Mouse (Mus musculus) heart, embryonic 12.5 days (tissue): ENCODE measurements around the gene Cdc6. TPM values are rescaled to one million over a fixed set of nuclear protein-coding genes. Genes with fewer than 3 reads are reported as not detected.
A peak's percentile ranks its signal among the peaks of the same experiment; 100 is the strongest.

ENCODE experiments used
- ATAC-seq: fragments of 200-750 bp; cut with Nextera tagmentation; 2 replicates; pipeline ENCODE4 v1.8.0; 2017; ENCODE audit warnings: moderate TSS enrichment, moderate library complexity; ENCODE audit not compliant: insufficient number of reproducible peaks, low FRiP score
- H3K27ac ChIP-seq: fragments of 300-500 bp; sonication (generic); 2 replicates; pipeline ENCODE4 v1.5.1; 2016; ENCODE audit warnings: mild to moderate bottlenecking, moderate library complexity; ENCODE audit not compliant: poor library complexity, severe bottlenecking
- H3K27me3 ChIP-seq: fragments of 300-500 bp; sonication (generic); replicated peaks from 2 replicates; pipeline ENCODE4 v1.6.1; 2016; ENCODE audit warnings: mild to moderate bottlenecking, moderate library complexity
- H3K36me3 ChIP-seq: fragments of 300-500 bp; sonication (generic); 2 replicates; pipeline ENCODE4 v1.6.1; 2016; ENCODE audit warnings: mild to moderate bottlenecking, moderate library complexity
- H3K4me1 ChIP-seq: fragments of 300-500 bp; sonication (generic); replicated peaks from 2 replicates; pipeline ENCODE4 v1.6.1; 2016; ENCODE audit warnings: mild to moderate bottlenecking
- H3K4me2 ChIP-seq: fragments of 300-500 bp; sonication (generic); 2 replicates; pipeline ENCODE4 v1.6.1; 2016; ENCODE audit warnings: mild to moderate bottlenecking, moderate library complexity
- H3K4me3 ChIP-seq: fragments of 300-500 bp; sonication (generic); 2 replicates; pipeline ENCODE4 v1.5.1; 2016; ENCODE audit warnings: mild to moderate bottlenecking
- H3K9ac ChIP-seq: fragments of 300-500 bp; sonication (generic); 2 replicates; pipeline ENCODE4 v1.6.1; 2016; ENCODE audit warnings: mild to moderate bottlenecking, moderate library complexity
- H3K9me3 ChIP-seq: fragments of 300-500 bp; sonication (generic); replicated peaks from 2 replicates; pipeline ENCODE4 v1.6.1; 2016; ENCODE audit warnings: mild to moderate bottlenecking, moderate library complexity
- WGBS: fragments of 180-500 bp; shearing (Covaris S2); methylation state at CpG from one replicate; pipeline ENCODE4 v1.1.7; 2016; 5-methylcytosine and 5-hydroxymethylcytosine counted together
- polyA plus RNA-seq: library from polyadenylated mRNA; unstranded; fragments of >200 nt; fragmentation: Nextera tagmentation; extraction: Ambion mirVana; gene quantifications from 2 replicates; pipeline ENCODE4 v1.2.1, GENCODE M21; 2016

Cdc6 gene
- polyA plus RNA-seq, 1 experiment from 2014 or later: 27.0 TPM

- H3K9me3 ChIP-seq: no peaks in the 10 kb centered on the region
- H3K4me2 ChIP-seq: peak overlapping the region; percentile 87
- 38% methylated on average over 11 of the region's 11 CpGs for WGBS
- H3K27me3 ChIP-seq: no peaks in the 10 kb centered on the region
- peaks cover 96% of the 10 kb centered on the region for H3K4me1 ChIP-seq
- H3K36me3 ChIP-seq: peaks cover 10% of the 10 kb centered on the region
- H3K4me3 ChIP-seq: no peak overlapping the region
- peak overlapping the region; percentile 92 for H3K9ac ChIP-seq
- ATAC-seq: no peak
- H3K27ac ChIP-seq: peak overlapping the region; percentile 100
Observed at GRCm38 (mm10) chr11:98944897-98945604, 37.5 kb downstream of the Cdc6 start.

- no peaks in the 10 kb centered on the region for H3K27me3 ChIP-seq
- 51% methylated on average over 3 of the region's 3 CpGs for WGBS
- peaks cover 96% of the 10 kb centered on the region for H3K4me1 ChIP-seq
- ATAC-seq: no peak
- H3K4me3 ChIP-seq: no peak overlapping the region
- 0 out of 2 replicates have a peak overlapping the region, but pooled peaks have one; percentile 92 for H3K9ac ChIP-seq
- peaks cover 15% of the 10 kb centered on the region for H3K36me3 ChIP-seq
- 0 out of 2 replicates have a peak overlapping the region, but pooled peaks have one; percentile 28 for H3K27ac ChIP-seq
- no peak overlapping the region for H3K4me2 ChIP-seq
- no peaks in the 10 kb centered on the region for H3K9me3 ChIP-seq
Observed at GRCm38 (mm10) chr11:98945605-98945977, 38.0 kb downstream of the Cdc6 start.

GRCm38 (mm10) chr11:98947969-98948569 lies 40.5 kb downstream of the Cdc6 start:
- WGBS: 49% methylated on average over 18 of the region's 18 CpGs
- Histone ChIP-seq H3K4me3 (no peak overlapping the region), H3K4me1 (peaks cover 91% of the 10 kb centered on the region), H3K27ac (peak overlapping the region; percentile 37; the same call in 1 of the 2 replicates), H3K9ac (no peak overlapping the region), H3K36me3 (peaks cover 34% of the 10 kb centered on the region), H3K4me2 (peak overlapping the region; percentile 12), H3K27me3 (no peaks in the 10 kb centered on the region), H3K9me3 (no peaks in the 10 kb centered on the region)
- ATAC-seq: no peak

- ATAC-seq: no peak
- Histone ChIP-seq H3K36me3 (peaks cover 34% of the 10 kb centered on the region), H3K4me1 (peaks cover 91% of the 10 kb centered on the region), H3K27ac (no peak overlapping the region), H3K27me3 (no peaks in the 10 kb centered on the region), H3K9me3 (no peaks in the 10 kb centered on the region), H3K9ac (peak overlapping the region; percentile 46; the same call in 1 of the 2 replicates), H3K4me2 (no peak overlapping the region), H3K4me3 (no peak overlapping the region)
- WGBS: 69% methylated on average over 12 of the region's 12 CpGs
Observed at GRCm38 (mm10) chr11:98949242-98949957, 41.8 kb downstream of the Cdc6 start.

GRCm38 (mm10) chr11:98949958-98950460 lies 42.4 kb downstream of the Cdc6 start:
- Histone ChIP-seq H3K27ac (peak overlapping the region; percentile 84), H3K36me3 (peaks cover 34% of the 10 kb centered on the region), H3K4me3 (no peak overlapping the region), H3K4me2 (no peak overlapping the region), H3K4me1 (peaks cover 91% of the 10 kb centered on the region), H3K27me3 (no peaks in the 10 kb centered on the region), H3K9ac (peak overlapping the region; percentile 46; the same call in 1 of the 2 replicates), H3K9me3 (no peaks in the 10 kb centered on the region)
- WGBS: 82% methylated on average over 7 of the region's 7 CpGs
- no peak for ATAC-seq

- H3K9ac ChIP-seq: peak overlapping the region; percentile 46; the same call in 1 of the 2 replicates
- no peaks in the 10 kb centered on the region for H3K9me3 ChIP-seq
- peaks cover 34% of the 10 kb centered on the region for H3K36me3 ChIP-seq
- H3K4me1 ChIP-seq: peaks cover 91% of the 10 kb centered on the region
- peak overlapping the region; percentile 84 for H3K27ac ChIP-seq
- H3K4me2 ChIP-seq: no peak overlapping the region
- 85% methylated on average over 9 of the region's 9 CpGs for WGBS
- no peaks in the 10 kb centered on the region for H3K27me3 ChIP-seq
- H3K4me3 ChIP-seq: no peak overlapping the region
- no peak for ATAC-seq
Observed at GRCm38 (mm10) chr11:98950484-98950883, 42.9 kb downstream of the Cdc6 start.

GRCm38 (mm10) chr11:98951026-98951906 lies 43.7 kb downstream of the Cdc6 start:
- H3K9ac ChIP-seq: peak overlapping the region; percentile 45
- 59% methylated on average over 16 of the region's 16 CpGs for WGBS
- H3K4me2 ChIP-seq: peak overlapping the region; percentile 4; the same call in 1 of the 2 replicates
- ATAC-seq: no peak
- peaks cover 34% of the 10 kb centered on the region for H3K36me3 ChIP-seq
- no peaks in the 10 kb centered on the region for H3K9me3 ChIP-seq
- H3K27me3 ChIP-seq: no peaks in the 10 kb centered on the region
- H3K4me1 ChIP-seq: peaks cover 91% of the 10 kb centered on the region
- no peak overlapping the region for H3K4me3 ChIP-seq
- peak overlapping the region; percentile 84 for H3K27ac ChIP-seq

GRCm38 (mm10) chr11:98952111-98952510 lies 44.5 kb downstream of the Cdc6 start:
- Histone ChIP-seq H3K9me3 (no peaks in the 10 kb centered on the region), H3K27ac (no peak overlapping the region), H3K27me3 (no peaks in the 10 kb centered on the region), H3K4me2 (no peak overlapping the region), H3K36me3 (peaks cover 42% of the 10 kb centered on the region), H3K4me3 (no peak overlapping the region), H3K4me1 (peaks cover 89% of the 10 kb centered on the region), H3K9ac (no peak overlapping the region)
- ATAC-seq: no peak
- WGBS: 80% methylated on average over 1 of the region's 1 CpGs

GRCm38 (mm10) chr11:98952736-98953135 lies 45.1 kb downstream of the Cdc6 start:
- Histone ChIP-seq H3K36me3 (peaks cover 47% of the 10 kb centered on the region), H3K4me2 (no peak overlapping the region), H3K9me3 (no peaks in the 10 kb centered on the region), H3K4me1 (peaks cover 83% of the 10 kb centered on the region), H3K27ac (no peak overlapping the region), H3K27me3 (no peaks in the 10 kb centered on the region), H3K9ac (no peak overlapping the region; the same call in 1 of the 2 replicates), H3K4me3 (no peak overlapping the region)
- WGBS: 54% methylated on average over 2 of the region's 2 CpGs
- no peak for ATAC-seq

GRCm38 (mm10) chr11:98953361-98953760 lies 45.8 kb downstream of the Cdc6 start:
- Histone ChIP-seq H3K27ac (peak overlapping the region; percentile 38), H3K27me3 (no peaks in the 10 kb centered on the region), H3K4me3 (no peak overlapping the region), H3K4me1 (peaks cover 76% of the 10 kb centered on the region), H3K36me3 (peaks cover 51% of the 10 kb centered on the region), H3K4me2 (peak overlapping the region; percentile 55; the same call in 1 of the 2 replicates), H3K9me3 (no peaks in the 10 kb centered on the region), H3K9ac (peak overlapping the region; percentile 44; the same call in 1 of the 2 replicates)
- peak; percentile 17; the same call in 1 of the 2 replicates for ATAC-seq
- WGBS: 16% methylated on average over 2 of the region's 2 CpGs
